Mouse (Mus musculus) CD4-positive, CD25-positive, alpha-beta regulatory T cell, adult 2 months (primary cell): Measurements from ENCODE around the gene Gm49387.

ENCODE experiments used
- DNase-seq: peaks from one replicate; pipeline ENCODE4 v3.0.0-alpha.2; 2012; ENCODE audit warnings: low read depth, low spot score

Gene Gm49387

GRCm38 (mm10) chr14:31640346-31640889 is at the start of gene Gm49387:
Gm49387 (minus strand) TSS chr14:31640878.
- DNase-seq = no peak

GRCm38 (mm10) chr14:31686231-31686630 is 45.6 kb upstream of the Gm49387 start:
- DNase-seq = no peak

DNA sequence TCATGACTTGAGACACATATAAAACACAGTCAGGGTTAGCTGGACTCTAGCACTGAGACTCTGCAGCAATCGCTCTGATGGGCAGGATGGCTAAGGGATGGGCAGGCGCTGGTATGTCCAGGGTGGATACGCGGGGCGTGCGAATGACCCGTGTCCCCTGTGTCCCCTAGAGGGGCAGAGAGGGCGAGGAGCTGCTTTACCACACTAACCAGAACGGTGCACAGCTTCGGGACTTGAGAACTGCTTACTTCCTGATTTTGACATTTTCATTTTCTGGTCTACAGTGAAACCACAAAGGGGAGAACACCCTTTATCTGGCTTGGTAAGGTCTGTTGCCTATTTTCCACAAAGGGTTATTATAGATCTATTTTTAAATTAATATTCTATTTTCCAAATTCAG is 45.0 kb upstream of the Gm49387 start:
- DNase-seq = peak; percentile 51

DNA sequence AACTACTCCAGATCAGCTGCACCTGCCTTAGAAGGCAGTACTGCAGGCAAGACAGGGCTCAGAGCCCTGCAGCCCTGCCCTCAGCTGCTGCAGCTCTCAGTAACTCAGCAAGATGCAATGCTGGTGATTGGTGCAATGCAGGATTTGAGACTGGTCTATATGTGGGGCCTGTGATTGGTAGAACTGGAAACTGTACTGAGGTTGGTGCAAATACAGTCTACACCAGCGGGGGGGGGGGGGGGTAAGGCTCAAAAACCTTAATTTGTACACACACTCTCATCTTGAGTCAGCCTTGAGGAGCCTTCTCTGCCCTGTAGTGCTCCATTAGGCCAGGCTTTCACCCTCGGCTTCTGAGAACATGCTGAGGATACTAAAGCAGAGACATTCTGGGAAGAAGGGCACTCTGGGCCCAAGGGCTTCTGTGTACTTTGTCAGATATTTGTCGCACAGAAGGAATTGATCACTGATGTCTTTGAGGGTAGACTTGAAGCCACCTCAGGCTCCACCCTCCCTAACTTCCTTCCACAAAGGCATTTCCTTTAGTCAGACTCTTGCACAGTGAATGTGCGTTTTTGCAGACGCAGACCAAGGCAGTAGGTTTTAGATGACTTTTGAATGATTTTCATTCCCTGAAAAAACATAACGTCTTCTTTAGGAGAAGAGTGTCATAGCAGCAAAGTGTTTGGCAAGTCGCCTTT is 43.8 kb upstream of the Gm49387 start:
- peak; percentile 72 for DNase-seq

DNA sequence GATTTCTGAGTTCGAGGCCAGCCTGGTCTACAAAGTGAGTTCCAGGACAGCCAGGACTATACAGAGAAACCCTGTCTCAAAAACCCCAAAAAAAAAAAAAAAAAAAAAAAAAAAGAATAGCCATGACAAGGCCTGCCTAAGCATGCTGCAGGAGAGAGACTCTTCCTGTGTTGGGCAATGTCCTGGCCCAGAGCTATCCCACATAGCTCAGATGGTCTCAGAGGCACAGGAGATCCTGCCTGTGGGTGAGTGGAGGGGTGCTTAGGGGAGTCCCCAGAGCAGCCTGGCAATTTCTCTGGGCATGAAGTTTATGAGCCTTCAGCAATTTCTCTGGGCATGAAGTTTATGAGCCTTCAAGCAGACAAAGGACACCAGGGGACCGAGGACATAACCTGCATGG is 42.9 kb upstream of the Gm49387 start:
- DNase-seq = no peak

GRCm38 (mm10) chr14:31681931-31682555 is 41.4 kb upstream of the Gm49387 start:
- DNase-seq = no peak

- DNase-seq = no peak
Observed at GRCm38 (mm10) chr14:31681291-31681690, 40.6 kb upstream of the Gm49387 start.

- DNase-seq = no peak
Observed at GRCm38 (mm10) chr14:31680656-31681055, 40.0 kb upstream of the Gm49387 start.

- no peak for DNase-seq
Observed at GRCm38 (mm10) chr14:31671635-31672320, 31.1 kb upstream of the Gm49387 start.

DNA sequence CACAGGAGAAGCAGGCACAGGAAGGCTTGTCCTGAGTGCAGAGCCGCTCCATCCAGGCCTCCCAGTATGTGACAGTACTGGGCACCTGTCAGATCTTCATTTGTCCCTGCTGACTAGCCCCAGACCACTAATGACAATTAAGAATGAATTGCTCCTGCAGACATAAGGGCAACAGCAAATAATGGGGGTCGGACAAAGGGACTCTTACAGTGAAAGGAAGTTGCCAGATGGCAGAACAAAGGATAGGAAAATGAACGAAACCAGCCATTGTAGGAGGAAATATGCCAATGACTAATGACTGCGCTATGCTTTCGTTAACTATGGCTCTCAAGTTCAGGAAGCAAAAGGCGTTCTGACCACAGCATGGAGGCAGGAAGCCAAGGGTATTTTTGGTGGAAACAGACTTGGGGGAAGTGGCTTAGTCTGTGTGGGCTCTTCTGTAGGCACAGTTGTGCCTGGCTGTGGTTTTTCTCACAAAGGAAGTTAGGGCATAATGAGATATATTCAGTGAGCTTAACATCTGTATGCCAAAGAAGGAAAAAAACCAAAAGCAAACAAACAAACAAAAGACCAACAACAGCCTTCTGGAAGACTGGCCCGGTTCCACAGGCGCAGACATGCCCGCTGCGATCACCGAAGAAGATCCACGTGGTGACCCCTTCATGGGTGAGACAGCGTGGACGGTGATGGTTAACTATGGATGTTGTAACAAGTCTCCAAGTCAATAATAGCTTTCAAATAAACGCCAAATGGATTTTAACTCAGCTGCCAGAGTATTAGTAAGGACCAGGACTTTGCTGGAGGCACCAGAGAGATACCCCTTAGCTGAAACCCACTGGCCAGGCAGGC is 29.2 kb upstream of the Gm49387 start:
- peak; percentile 79 for DNase-seq

GRCm38 (mm10) chr14:31669161-31669611 is 28.5 kb upstream of the Gm49387 start:
- no peak for DNase-seq

GRCm38 (mm10) chr14:31668326-31668725 is 27.6 kb upstream of the Gm49387 start:
- DNase-seq = no peak

GRCm38 (mm10) chr14:31667741-31668140 is 27.1 kb upstream of the Gm49387 start:
- DNase-seq = no peak

DNA sequence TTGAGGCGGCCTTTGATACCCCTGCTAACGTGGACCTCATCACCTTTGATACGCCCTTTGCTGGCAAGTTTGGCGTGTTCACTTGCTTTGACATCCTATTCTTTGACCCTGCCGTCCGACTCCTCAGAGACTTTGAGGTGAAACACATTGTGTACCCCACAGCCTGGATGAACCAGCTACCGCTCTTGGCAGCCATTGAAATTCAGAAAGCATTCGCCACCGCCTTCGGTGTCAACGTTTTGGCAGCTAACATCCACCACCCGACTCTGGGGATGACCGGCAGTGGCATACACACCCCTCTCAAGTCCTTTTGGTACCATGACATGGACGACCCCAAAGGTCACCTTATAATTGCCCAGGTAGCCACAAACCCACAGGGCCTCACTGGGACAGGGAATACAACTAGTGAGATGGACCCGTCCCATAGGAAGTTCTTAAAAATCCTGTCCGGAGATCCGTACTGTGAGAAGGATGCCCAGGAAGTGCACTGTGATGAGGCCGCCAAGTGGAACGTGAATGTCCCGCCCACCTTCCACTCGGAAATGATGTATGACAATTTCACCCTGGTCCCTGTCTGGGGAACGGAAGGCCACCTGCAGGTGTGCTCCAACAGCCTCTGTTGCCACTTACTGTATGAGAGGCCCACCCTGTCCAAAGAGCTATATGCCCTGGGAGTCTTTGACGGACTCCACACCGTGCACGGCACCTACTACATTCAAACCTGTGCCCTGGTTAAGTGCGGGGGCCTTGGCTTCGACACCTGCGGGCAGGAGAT is 26.4 kb upstream of the Gm49387 start:
- no peak for DNase-seq

- DNase-seq = no peak
Observed at GRCm38 (mm10) chr14:31665566-31665940, 24.9 kb upstream of the Gm49387 start.

- DNase-seq = peak; percentile 82
Observed at GRCm38 (mm10) chr14:31664903-31665565, 24.4 kb upstream of the Gm49387 start.

- no peak for DNase-seq
Observed at GRCm38 (mm10) chr14:31664100-31664902, 23.6 kb upstream of the Gm49387 start.

- no peak for DNase-seq
Observed at GRCm38 (mm10) chr14:31663376-31664099, 22.9 kb upstream of the Gm49387 start.
